Mouse (Mus musculus) hindbrain, embryonic 11.5 days (tissue): ENCODE data around the gene Arid3b. TPM values are rescaled to one million over a fixed set of nuclear protein-coding genes. Genes with fewer than 3 reads are reported as not detected.

ENCODE experiments used
- ATAC-seq: fragments of 200-750 bp; cut with Nextera tagmentation; 2 replicates; pipeline ENCODE4 v1.8.0; 2017; ENCODE audit warnings: mild to moderate bottlenecking, moderate TSS enrichment, moderate library complexity; ENCODE audit not compliant: low FRiP score
- DNase-seq: peaks from one replicate; pipeline ENCODE4 v3.0.0-alpha.2; 2015; ENCODE audit warnings: low spot score
- H3K27ac ChIP-seq: fragments of 300-500 bp; sonication (generic); 2 replicates; pipeline ENCODE4 v1.5.1; 2014; ENCODE audit warnings: mild to moderate bottlenecking, low read depth, low read length
- H3K27me3 ChIP-seq: fragments of 300-500 bp; sonication (generic); 2 replicates; pipeline ENCODE4 v1.6.1; 2014; ENCODE audit warnings: mild to moderate bottlenecking, low read length, moderate library complexity, mixed read lengths; ENCODE audit not compliant: control insufficient read depth, insufficient read depth
- H3K36me3 ChIP-seq: fragments of 300-500 bp; sonication (generic); 2 replicates; pipeline ENCODE4 v1.6.1; 2014; ENCODE audit warnings: mild to moderate bottlenecking, low read length, moderate library complexity, mixed read lengths; ENCODE audit not compliant: control insufficient read depth, insufficient read depth
- H3K4me1 ChIP-seq: fragments of 300-500 bp; sonication (generic); replicated peaks from 2 replicates; pipeline ENCODE4 v1.6.1; 2014; ENCODE audit warnings: low read length, mixed read lengths; ENCODE audit not compliant: control insufficient read depth, insufficient read depth
- H3K4me2 ChIP-seq: fragments of 300-500 bp; sonication (generic); replicated peaks from 2 replicates; pipeline ENCODE4 v1.6.1; 2014; ENCODE audit warnings: mild to moderate bottlenecking, low read depth, low read length
- H3K4me3 ChIP-seq: fragments of 300-500 bp; sonication (generic); 2 replicates; pipeline ENCODE4 v1.5.1; 2014; ENCODE audit warnings: low read depth, low read length
- H3K9ac ChIP-seq: fragments of 300-500 bp; sonication (generic); 2 replicates; pipeline ENCODE4 v1.6.1; 2014; ENCODE audit warnings: low read depth, low read length
- H3K9me3 ChIP-seq: fragments of 300-500 bp; sonication (generic); 2 replicates; pipeline ENCODE4 v1.6.1; 2016; ENCODE audit warnings: low read length; ENCODE audit not compliant: control insufficient read depth
- WGBS: fragments of 180-500 bp; shearing (Covaris S2); extraction: QIAGEN DNeasy Blood & Tissue Kit; methylation state at CpG from one replicate; pipeline ENCODE4 v1.1.7; 2014; 5-methylcytosine and 5-hydroxymethylcytosine counted together
- polyA plus RNA-seq: library from polyadenylated mRNA; unstranded; fragments of >200 nt; fragmentation: Nextera tagmentation; extraction: Ambion mirVana; gene quantifications from 2 replicates; pipeline ENCODE4 v1.2.1, GENCODE M21; 2014

Arid3b gene
- polyA plus RNA-seq, 1 experiment from 2014 or later = 27.7 TPM

DNA sequence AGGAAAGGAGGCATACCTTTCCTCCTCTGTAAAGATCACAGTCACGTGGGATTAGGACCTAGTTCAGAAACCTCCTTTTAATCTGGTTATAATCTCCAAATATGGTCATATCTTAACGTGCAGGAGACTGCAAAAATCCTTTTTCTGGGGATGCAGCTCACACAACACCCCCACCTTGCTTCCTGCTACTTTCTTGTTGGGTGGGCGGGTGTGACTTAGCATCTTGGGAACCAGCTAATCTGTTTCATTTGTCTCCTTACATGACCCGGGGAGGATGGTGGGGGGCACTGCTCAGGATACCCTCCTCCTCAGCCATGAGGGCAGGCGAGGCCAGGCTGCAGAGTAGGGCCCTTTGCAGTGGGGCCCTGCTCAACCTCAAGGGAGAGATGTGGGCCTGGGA lies 61.6 kb downstream of the Arid3b start:
- 74% methylated on average over 5 of the region's 5 CpGs for WGBS
- Histone ChIP-seq H3K9ac (no peak overlapping the region), H3K4me3 (no peak overlapping the region), H3K36me3 (no peaks in the 10 kb centered on the region), H3K27me3 (no peaks in the 10 kb centered on the region), H3K4me2 (no peak overlapping the region), H3K4me1 (no peaks in the 10 kb centered on the region), H3K27ac (no peak overlapping the region), H3K9me3 (no peaks in the 10 kb centered on the region)
- ATAC-seq (no peak), DNase-seq (no peak)

DNA sequence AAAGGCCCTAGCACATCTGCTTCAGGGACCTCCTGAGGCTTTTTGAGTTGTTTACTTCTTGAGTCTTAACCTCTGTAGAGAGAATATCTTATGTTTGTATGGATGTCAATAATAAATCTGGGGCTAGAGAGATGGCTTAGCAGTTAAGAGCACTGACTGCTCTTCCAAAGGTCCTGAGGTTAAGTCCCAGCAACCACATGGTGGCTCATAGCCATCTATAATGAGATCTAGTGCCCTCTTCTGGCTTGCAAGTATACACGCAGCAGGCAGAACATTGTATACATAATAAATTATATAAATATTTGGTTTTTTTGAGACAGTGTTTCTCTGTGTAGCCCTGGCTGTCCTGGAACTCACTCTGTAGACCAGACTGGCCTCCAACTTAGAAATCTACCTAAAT lies 62.4 kb downstream of the Arid3b start:
- no peaks in the 10 kb centered on the region for H3K4me1 ChIP-seq
- DNase-seq (no peak), ATAC-seq (no peak)
- no peak overlapping the region for H3K4me2 ChIP-seq
- no peak overlapping the region for H3K27ac ChIP-seq
- 5% methylated on average over 1 of the region's 1 CpGs for WGBS
- no peak overlapping the region for H3K4me3 ChIP-seq
- no peaks in the 10 kb centered on the region for H3K36me3 ChIP-seq
- no peak overlapping the region for H3K9ac ChIP-seq
- H3K9me3 ChIP-seq = no peaks in the 10 kb centered on the region
- H3K27me3 ChIP-seq = no peaks in the 10 kb centered on the region

DNA sequence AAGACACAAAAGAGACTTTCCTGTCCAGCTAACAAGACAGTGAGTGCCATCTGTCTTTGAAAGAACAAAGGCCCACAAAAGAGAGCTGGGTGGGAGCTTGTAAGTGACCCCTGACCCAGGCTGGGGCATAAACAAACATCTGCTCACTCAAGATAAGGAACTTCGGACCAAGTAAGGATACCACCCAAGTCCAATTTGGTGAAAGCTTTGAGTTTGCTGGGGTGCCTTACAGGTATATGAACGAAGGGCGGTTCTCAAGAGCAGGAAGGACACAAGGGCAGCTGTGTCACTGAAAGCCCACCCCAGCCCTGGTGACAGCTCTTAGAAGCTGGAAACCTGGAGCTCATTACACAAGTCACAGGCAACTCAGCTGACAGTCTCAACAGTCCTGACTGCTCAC lies 62.8 kb downstream of the Arid3b start:
- ATAC-seq = no peak
- no peaks in the 10 kb centered on the region for H3K27me3 ChIP-seq

DNA sequence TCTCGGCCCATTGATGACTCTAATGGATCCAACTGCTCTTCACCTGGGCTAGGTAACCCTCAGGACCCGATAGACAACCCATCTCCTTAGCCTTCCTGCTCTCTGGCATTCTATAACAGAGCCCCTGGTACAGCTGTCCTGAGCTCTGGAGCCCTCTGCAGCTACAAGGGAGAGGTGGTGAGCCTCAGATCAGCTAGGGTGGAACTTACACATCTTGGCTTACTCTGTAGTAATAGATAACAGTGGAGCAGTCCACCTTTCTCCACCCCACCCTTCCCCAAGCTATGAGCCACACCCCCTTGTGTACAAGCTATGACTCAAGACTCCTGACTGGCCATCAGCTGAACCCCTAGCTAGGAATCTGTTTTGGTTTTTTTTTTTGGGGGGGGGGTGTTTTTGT lies 65.8 kb downstream of the Arid3b start:
- H3K4me2 ChIP-seq = no peak overlapping the region
- no peak overlapping the region for H3K4me3 ChIP-seq
- H3K36me3 ChIP-seq = no peaks in the 10 kb centered on the region
- no peaks in the 10 kb centered on the region for H3K27me3 ChIP-seq
- 87% methylated on average over 2 of the region's 2 CpGs for WGBS
- H3K9ac ChIP-seq = no peak overlapping the region
- H3K9me3 ChIP-seq = no peaks in the 10 kb centered on the region
- peaks cover 7% of the 10 kb centered on the region for H3K4me1 ChIP-seq
- no peak for DNase-seq
- no peak overlapping the region for H3K27ac ChIP-seq
- no peak for ATAC-seq

More for the DNA sequence above, 62.8 kb downstream of the Arid3b start:
- Histone ChIP-seq H3K9me3 (no peaks in the 10 kb centered on the region), H3K36me3 (no peaks in the 10 kb centered on the region), H3K9ac (no peak overlapping the region), H3K4me2 (no peak overlapping the region), H3K4me3 (no peak overlapping the region), H3K27ac (no peak overlapping the region), H3K4me1 (no peaks in the 10 kb centered on the region)
- DNase-seq = no peak
- WGBS = 76% methylated on average over 3 of the region's 3 CpGs

DNA sequence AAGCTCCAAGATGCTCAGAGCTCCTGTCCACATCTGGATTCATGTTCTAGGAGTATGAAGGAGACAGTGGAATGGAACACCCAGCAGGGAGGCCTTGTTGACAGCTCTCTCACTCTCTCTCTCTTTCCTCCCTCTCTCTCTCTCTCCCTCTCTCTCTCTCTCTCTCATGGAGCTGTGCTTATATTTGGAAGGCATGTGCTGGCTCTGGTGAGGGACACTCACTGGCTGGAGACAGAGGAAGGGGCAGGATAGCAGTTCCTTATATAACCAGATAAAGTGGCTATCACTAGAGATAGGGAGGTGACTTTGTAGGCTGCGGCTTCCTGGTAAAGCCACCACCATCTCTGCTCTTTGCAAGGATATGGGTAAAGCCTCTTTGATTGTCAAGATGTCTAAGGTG lies 66.4 kb downstream of the Arid3b start:
- H3K36me3 ChIP-seq = no peaks in the 10 kb centered on the region
- 88% methylated on average over 1 of the region's 1 CpGs for WGBS
- no peaks in the 10 kb centered on the region for H3K9me3 ChIP-seq
- no peak overlapping the region for H3K4me2 ChIP-seq
- H3K27ac ChIP-seq = 0 out of 2 replicates have a peak overlapping the region, but pooled peaks have one; percentile 27
- H3K9ac ChIP-seq = no peak overlapping the region
- peaks cover 8% of the 10 kb centered on the region for H3K4me1 ChIP-seq
- ATAC-seq (no peak), DNase-seq (no peak)
- no peak overlapping the region for H3K4me3 ChIP-seq
- H3K27me3 ChIP-seq = no peaks in the 10 kb centered on the region

DNA sequence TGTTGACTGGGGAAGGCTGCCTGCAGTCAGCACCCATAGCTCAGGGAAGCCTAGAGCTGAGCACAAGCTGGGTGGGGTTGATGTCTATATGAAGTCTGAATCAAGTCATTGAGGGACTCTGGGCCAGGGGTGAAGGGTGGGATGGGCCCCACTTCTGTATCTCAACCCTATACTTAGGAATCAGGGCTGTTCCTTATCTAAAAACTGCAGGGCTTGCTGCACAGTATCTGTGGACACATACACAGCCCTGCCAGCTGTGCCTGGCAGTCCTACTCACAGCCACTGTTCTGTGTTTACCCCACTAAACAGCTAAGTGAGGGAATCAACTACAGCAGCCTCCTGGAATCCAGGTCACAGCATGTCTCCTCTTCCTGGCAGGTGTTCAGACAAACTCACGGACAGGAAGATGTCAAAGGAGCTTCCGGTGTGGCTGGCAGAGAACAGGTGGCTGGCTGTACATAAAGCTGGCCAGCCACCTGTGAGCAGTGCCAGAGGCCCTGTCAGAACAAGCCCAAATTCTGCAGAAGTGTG lies 67.0 kb downstream of the Arid3b start:
- Histone ChIP-seq H3K27ac (peak overlapping the region; percentile 27; the same call in 1 of the 2 replicates), H3K27me3 (no peaks in the 10 kb centered on the region), H3K4me2 (no peak overlapping the region), H3K9me3 (no peaks in the 10 kb centered on the region), H3K4me1 (peaks cover 8% of the 10 kb centered on the region), H3K36me3 (no peaks in the 10 kb centered on the region), H3K4me3 (no peak overlapping the region), H3K9ac (no peak overlapping the region)
- 66% methylated on average over 2 of the region's 2 CpGs for WGBS
- DNase-seq = no peak
- no peak for ATAC-seq

DNA sequence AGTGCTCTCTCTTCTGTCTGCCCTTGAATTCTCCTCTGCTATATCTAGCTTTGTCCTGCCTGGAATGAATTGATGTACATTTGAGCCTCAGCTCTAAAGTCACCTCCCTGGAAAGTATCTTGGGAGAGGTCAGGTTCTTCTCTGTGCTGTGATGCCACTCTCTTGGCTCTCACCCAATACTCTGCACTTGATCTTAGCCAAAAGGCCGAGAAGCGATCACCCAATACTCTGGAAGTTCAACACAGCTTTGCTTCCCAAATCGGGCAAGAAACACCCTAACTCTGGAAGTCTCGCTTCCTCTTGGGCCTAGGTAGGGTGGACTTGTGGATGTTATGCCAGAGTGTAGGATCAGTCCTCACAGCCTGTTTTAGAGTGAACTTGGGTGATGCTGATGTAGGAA lies 69.4 kb downstream of the Arid3b start:
- DNase-seq (no peak), ATAC-seq (no peak)
- Histone ChIP-seq H3K27ac (no peak overlapping the region), H3K9ac (no peak overlapping the region), H3K4me2 (no peak overlapping the region), H3K4me3 (no peak overlapping the region), H3K27me3 (no peaks in the 10 kb centered on the region), H3K9me3 (no peaks in the 10 kb centered on the region), H3K4me1 (peaks cover 20% of the 10 kb centered on the region), H3K36me3 (no peaks in the 10 kb centered on the region)
- 92% methylated on average over 4 of the region's 4 CpGs for WGBS

DNA sequence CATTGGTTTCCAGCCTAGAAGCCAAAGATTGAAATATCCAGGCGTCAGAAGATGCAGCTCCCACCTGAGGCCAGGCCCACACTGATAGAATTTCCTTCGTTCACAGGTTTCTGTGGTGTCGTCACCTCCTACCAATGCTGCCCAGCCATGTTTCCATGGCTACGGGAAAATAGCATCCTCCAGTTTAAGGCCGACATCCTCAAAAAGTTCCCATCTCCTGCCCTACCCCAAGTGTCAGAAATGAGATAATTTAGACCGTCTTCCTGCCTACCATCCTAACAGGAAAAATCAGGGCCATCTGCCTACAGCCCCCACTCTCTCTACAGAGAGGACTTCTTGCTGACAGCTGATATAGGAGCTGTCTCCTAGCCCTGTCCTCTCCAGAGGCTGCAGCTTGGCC lies 70.2 kb downstream of the Arid3b start:
- 41% methylated on average over 6 of the region's 6 CpGs for WGBS
- peak overlapping the region; percentile 63 for H3K4me3 ChIP-seq
- peak overlapping the region; percentile 99; the same call in 1 of the 2 replicates for H3K9ac ChIP-seq
- H3K4me1 ChIP-seq = peaks cover 20% of the 10 kb centered on the region
- no peak for ATAC-seq
- no peak for DNase-seq
- peak overlapping the region; percentile 97 for H3K4me2 ChIP-seq
- no peaks in the 10 kb centered on the region for H3K9me3 ChIP-seq
- no peak overlapping the region for H3K27ac ChIP-seq
- H3K36me3 ChIP-seq = no peaks in the 10 kb centered on the region
- no peaks in the 10 kb centered on the region for H3K27me3 ChIP-seq
